Mouse (Mus musculus) hindbrain, embryonic 11.5 days (tissue): Measurements from ENCODE around the gene Atxn1. TPM values are rescaled to one million over a fixed set of nuclear protein-coding genes. Genes with fewer than 3 reads are reported as not detected.

Experiments used
- ATAC-seq: fragments of 200-750 bp; cut with Nextera tagmentation; 2 replicates; pipeline ENCODE4 v1.8.0; 2017; ENCODE audit warnings: mild to moderate bottlenecking, moderate TSS enrichment, moderate library complexity; ENCODE audit not compliant: low FRiP score
- DNase-seq: peaks from one replicate; pipeline ENCODE4 v3.0.0-alpha.2; 2015; ENCODE audit warnings: low spot score
- H3K27ac ChIP-seq: fragments of 300-500 bp; sonication (generic); 2 replicates; pipeline ENCODE4 v1.5.1; 2014; ENCODE audit warnings: mild to moderate bottlenecking, low read depth, low read length
- H3K27me3 ChIP-seq: fragments of 300-500 bp; sonication (generic); 2 replicates; pipeline ENCODE4 v1.6.1; 2014; ENCODE audit warnings: mild to moderate bottlenecking, low read length, moderate library complexity, mixed read lengths; ENCODE audit not compliant: control insufficient read depth, insufficient read depth
- H3K36me3 ChIP-seq: fragments of 300-500 bp; sonication (generic); 2 replicates; pipeline ENCODE4 v1.6.1; 2014; ENCODE audit warnings: mild to moderate bottlenecking, low read length, moderate library complexity, mixed read lengths; ENCODE audit not compliant: control insufficient read depth, insufficient read depth
- H3K4me1 ChIP-seq: fragments of 300-500 bp; sonication (generic); replicated peaks from 2 replicates; pipeline ENCODE4 v1.6.1; 2014; ENCODE audit warnings: low read length, mixed read lengths; ENCODE audit not compliant: control insufficient read depth, insufficient read depth
- H3K4me2 ChIP-seq: fragments of 300-500 bp; sonication (generic); replicated peaks from 2 replicates; pipeline ENCODE4 v1.6.1; 2014; ENCODE audit warnings: mild to moderate bottlenecking, low read depth, low read length
- H3K4me3 ChIP-seq: fragments of 300-500 bp; sonication (generic); 2 replicates; pipeline ENCODE4 v1.5.1; 2014; ENCODE audit warnings: low read depth, low read length
- H3K9ac ChIP-seq: fragments of 300-500 bp; sonication (generic); 2 replicates; pipeline ENCODE4 v1.6.1; 2014; ENCODE audit warnings: low read depth, low read length
- H3K9me3 ChIP-seq: fragments of 300-500 bp; sonication (generic); 2 replicates; pipeline ENCODE4 v1.6.1; 2016; ENCODE audit warnings: low read length; ENCODE audit not compliant: control insufficient read depth
- WGBS: fragments of 180-500 bp; shearing (Covaris S2); extraction: QIAGEN DNeasy Blood & Tissue Kit; methylation state at CpG from one replicate; pipeline ENCODE4 v1.1.7; 2014; 5-methylcytosine and 5-hydroxymethylcytosine counted together
- polyA plus RNA-seq: library from polyadenylated mRNA; unstranded; fragments of >200 nt; fragmentation: Nextera tagmentation; extraction: Ambion mirVana; gene quantifications from 2 replicates; pipeline ENCODE4 v1.2.1, GENCODE M21; 2014

The Atxn1 gene
- polyA plus RNA-seq, 1 experiment from 2014 or later, result 3.2 TPM

DNA sequence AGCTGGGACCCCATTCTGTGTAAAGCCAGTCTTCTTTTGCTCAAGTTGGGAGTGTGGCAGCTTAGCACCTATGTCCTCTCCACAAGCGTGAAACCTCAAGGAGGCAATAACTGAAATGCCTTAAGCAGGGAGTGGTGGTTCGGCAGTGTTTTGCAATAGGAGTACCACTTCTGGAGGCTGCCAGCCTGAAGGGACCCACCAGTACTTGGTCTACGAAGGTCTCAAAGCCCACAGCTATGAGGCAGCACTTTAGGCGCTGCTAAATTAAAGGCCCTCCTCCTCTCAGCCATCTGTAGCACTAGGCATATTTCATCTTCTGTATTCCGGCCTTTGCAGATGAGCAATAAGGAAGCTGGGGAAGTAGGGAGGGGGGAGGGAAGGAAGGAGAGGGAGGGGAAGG, 35.1 kb downstream of the Atxn1 start:
- no peaks in the 10 kb centered on the region for H3K4me1 ChIP-seq
- no peak overlapping the region for H3K4me2 ChIP-seq
- DNase-seq, result no peak
- no peaks in the 10 kb centered on the region for H3K27me3 ChIP-seq
- no peak for ATAC-seq
- no peak overlapping the region for H3K4me3 ChIP-seq
- no peak overlapping the region for H3K27ac ChIP-seq
- no peaks in the 10 kb centered on the region for H3K36me3 ChIP-seq
- no peak overlapping the region for H3K9ac ChIP-seq
- no peaks in the 10 kb centered on the region for H3K9me3 ChIP-seq
- 83% methylated on average over 5 of the region's 5 CpGs for WGBS

DNA sequence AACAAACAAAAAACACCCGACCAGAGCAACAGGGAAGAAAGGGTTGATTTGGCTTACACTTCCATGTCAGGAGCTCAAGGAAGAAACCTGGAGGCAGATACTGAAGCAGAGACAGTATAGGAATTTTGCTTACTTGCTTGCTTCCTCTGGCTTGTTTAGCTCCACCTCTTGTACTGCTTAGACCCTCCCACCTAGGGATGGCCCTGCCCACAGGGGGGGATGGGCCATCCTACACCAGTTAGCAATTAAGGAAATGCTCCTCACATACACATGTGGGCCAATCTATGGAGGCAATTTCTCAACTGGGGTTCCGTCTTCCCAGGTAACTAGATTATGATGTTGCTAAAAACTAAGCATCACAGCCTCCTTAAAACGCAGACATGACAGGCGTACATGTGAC, 39.5 kb downstream of the Atxn1 start:
- Histone ChIP-seq H3K9ac (no peak overlapping the region), H3K9me3 (no peaks in the 10 kb centered on the region), H3K27ac (no peak overlapping the region), H3K4me3 (no peak overlapping the region), H3K4me2 (no peak overlapping the region), H3K4me1 (no peaks in the 10 kb centered on the region), H3K27me3 (no peaks in the 10 kb centered on the region), H3K36me3 (no peaks in the 10 kb centered on the region)
- 82% methylated on average over 4 of the region's 4 CpGs for WGBS
- ATAC-seq (no peak), DNase-seq (no peak)

DNA sequence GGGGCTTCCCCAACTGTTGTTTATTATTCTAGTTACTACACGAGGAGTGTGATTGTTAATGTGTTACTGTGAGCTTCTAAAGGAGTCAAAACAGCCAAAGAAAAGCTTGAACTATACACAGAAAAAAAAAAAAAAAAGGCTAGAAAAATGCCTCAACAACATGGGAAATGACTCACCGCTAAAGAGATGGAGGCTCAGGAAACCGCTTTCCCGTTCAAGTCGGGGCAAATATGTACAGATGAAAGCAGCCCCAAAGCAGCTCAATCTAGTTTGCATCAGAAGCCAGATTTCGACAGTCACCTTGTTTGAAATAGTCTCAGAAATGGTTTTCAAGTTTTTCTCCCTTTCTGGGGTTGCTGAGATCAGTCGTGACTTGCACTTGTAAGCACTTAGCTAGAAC, 40.3 kb downstream of the Atxn1 start:
- Histone ChIP-seq H3K36me3 (no peaks in the 10 kb centered on the region), H3K27me3 (no peaks in the 10 kb centered on the region), H3K4me2 (no peak overlapping the region), H3K9me3 (no peaks in the 10 kb centered on the region), H3K27ac (no peak overlapping the region), H3K4me3 (no peak overlapping the region), H3K9ac (no peak overlapping the region), H3K4me1 (no peaks in the 10 kb centered on the region)
- no peak for DNase-seq
- no peak for ATAC-seq
- WGBS, result 86% methylated on average over 7 of the region's 7 CpGs

DNA sequence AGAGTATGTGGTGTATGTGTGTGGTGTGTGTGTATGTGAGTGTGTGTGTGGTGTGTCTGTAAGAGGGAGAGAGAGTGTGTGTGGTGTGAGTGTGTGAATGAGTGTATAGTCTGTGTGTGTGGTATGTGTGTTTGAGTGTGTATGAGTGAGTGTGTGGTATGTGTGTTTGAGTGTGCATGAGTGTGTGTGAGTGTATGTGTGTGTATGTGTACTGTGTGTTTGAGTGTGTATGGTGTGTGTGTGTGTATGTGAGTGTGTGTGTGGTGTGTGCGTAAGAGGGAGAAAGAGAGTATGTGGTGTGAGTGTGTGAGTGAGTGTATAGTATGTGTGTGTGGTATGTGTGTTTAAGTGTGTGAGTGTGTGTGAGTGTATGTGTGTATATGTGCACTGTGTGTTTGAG, 41.7 kb downstream of the Atxn1 start:
- WGBS, result 95% methylated on average over 1 of the region's 1 CpGs
- H3K9me3 ChIP-seq, result no peaks in the 10 kb centered on the region
- DNase-seq, result no peak
- H3K4me2 ChIP-seq, result no peak overlapping the region
- no peak overlapping the region for H3K27ac ChIP-seq
- H3K36me3 ChIP-seq, result no peaks in the 10 kb centered on the region
- no peak for ATAC-seq
- no peaks in the 10 kb centered on the region for H3K4me1 ChIP-seq
- no peak overlapping the region for H3K4me3 ChIP-seq
- no peaks in the 10 kb centered on the region for H3K27me3 ChIP-seq
- no peak overlapping the region for H3K9ac ChIP-seq

DNA sequence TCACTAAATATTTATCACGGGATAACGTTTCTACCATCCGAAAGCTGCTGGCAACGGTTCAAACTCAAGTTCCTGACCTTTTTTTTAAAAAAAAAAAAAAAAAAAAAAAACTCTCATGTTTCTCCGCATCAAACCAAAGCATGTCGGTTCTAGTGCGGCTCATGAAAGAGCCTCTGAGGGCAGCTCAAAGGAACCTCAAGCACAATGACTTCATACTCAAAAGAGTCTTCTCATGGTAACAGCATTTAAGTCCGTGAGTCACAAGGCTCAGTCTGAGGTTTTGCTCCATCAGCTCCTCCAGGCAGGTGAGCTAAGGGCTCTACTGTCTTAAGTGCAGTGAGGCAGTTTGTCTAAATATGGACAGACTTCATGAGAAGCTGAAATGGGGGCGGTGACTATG, 42.3 kb downstream of the Atxn1 start:
- no peak overlapping the region for H3K27ac ChIP-seq
- no peak overlapping the region for H3K4me2 ChIP-seq
- 70% methylated on average over 9 of the region's 9 CpGs for WGBS
- ATAC-seq (no peak), DNase-seq (no peak)
- H3K36me3 ChIP-seq, result no peaks in the 10 kb centered on the region
- H3K9ac ChIP-seq, result no peak overlapping the region
- no peaks in the 10 kb centered on the region for H3K9me3 ChIP-seq
- H3K4me1 ChIP-seq, result no peaks in the 10 kb centered on the region
- H3K4me3 ChIP-seq, result no peak overlapping the region
- H3K27me3 ChIP-seq, result no peaks in the 10 kb centered on the region

DNA sequence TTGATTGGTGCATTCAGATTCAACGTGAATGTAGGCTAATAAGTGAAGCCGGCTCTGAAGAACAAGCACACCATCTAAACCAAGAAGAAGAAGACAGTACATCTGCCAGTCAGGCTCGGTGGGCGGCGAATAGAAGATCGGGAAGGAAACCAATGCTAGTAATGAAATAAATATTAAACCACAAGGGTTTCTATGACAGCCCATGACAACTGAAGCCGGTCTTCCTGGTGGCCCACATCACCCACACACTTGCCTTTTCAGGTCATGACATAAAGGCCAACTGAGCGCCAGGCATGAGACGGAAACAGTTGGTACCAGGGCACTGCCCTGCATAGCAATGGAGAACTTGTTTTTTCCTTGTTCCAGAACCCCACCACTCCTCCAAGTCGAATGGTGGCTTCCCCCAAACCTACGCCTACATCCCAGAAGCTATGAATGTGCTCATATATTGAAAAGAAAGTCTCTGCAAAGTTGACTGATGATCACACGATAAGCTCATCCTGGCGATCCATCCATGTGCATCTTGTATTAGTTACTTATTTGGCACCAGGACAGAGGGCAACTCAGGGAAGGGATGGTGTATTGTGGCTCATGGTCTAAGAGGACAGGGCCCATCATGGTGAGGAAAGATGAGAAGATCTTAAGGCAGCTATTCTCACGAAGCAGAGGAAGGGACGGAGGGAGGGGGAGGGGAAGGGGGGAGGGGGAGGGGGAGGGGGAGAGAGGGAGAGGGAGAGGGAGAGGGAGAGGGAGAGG, 45.7 kb downstream of the Atxn1 start:
- no peaks in the 10 kb centered on the region for H3K9me3 ChIP-seq
- H3K4me1 ChIP-seq, result no peaks in the 10 kb centered on the region
- H3K4me3 ChIP-seq, result no peak overlapping the region
- no peak overlapping the region for H3K9ac ChIP-seq
- DNase-seq, result no peak
- H3K4me2 ChIP-seq, result no peak overlapping the region
- no peaks in the 10 kb centered on the region for H3K36me3 ChIP-seq
- no peaks in the 10 kb centered on the region for H3K27me3 ChIP-seq
- 95% methylated on average over 13 of the region's 15 CpGs for WGBS
- H3K27ac ChIP-seq, result no peak overlapping the region
- no peak for ATAC-seq

DNA sequence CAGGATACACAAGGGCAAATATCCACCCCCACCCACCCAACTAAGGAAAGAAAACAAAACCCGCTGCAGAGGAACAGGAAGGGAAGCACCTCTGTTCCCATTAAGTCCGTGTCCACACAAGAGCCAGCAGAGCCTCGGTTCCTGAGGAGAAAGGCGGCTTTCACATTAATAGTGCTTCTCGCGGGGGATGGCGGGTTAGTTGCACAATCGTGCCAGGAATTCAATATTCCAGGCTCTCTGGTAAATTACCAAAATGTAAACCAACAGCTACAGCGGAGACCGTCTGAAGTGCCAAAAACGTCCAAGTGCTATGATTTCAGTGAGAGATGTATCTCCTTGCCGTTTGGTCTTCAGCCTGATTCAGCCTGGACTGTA, 46.8 kb downstream of the Atxn1 start:
- WGBS, result 84% methylated on average over 12 of the region's 12 CpGs

DNA sequence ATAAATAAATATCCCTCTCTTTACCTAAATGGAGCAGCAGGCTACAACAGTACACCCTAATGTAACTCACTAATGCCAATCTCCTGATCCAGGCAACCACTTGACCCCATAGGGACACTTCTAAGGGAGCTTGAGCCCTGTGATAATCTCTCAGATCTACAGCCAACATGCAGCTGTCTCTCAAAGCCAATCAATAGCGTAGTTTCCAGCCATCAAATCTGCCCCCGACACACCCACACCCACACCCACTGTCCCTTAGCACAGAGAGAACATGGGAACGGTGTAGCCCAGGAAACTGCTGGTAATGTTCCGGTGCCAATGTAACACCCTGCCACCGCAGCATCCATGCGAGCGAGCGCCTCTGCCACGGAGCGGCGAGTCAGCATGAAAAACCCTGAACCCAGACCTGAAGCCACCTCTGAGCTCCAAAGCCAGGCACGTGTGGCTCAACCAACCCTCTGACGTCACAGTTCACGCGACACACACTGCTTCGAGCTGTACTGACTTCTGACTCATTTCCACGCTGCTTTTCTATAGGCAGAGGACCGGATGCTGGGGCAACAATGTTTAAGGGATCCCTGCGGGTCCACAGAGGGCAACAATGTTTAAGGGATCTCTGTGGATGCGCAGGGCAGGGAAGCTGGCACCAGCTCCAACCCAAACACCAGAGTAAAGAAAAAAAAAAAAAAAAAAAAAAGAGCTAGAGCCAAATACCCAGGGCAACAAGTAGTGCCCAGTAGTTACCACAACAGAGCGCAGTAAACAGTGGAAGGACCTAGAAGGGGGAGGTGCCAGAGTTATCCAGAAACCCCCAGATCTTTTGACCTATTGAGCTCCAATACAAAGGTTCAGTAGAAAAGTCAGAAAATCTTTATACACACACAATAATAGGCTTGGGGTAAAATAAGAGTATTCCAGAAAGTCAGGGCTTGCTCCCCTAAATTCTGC, 47.5 kb downstream of the Atxn1 start:
- H3K4me1 ChIP-seq, result no peaks in the 10 kb centered on the region

More for the DNA sequence above, 46.8 kb downstream of the Atxn1 start:
- no peak overlapping the region for H3K27ac ChIP-seq
- H3K9me3 ChIP-seq, result no peaks in the 10 kb centered on the region
- no peak overlapping the region for H3K9ac ChIP-seq
- ATAC-seq (no peak), DNase-seq (no peak)
- no peak overlapping the region for H3K4me3 ChIP-seq
- no peaks in the 10 kb centered on the region for H3K4me1 ChIP-seq
- no peaks in the 10 kb centered on the region for H3K36me3 ChIP-seq
- H3K4me2 ChIP-seq, result no peak overlapping the region
- H3K27me3 ChIP-seq, result no peaks in the 10 kb centered on the region

More for the DNA sequence above, 47.5 kb downstream of the Atxn1 start:
- DNase-seq (no peak), ATAC-seq (no peak)
- Histone ChIP-seq H3K27me3 (no peaks in the 10 kb centered on the region), H3K9ac (no peak overlapping the region), H3K36me3 (no peaks in the 10 kb centered on the region), H3K4me2 (no peak overlapping the region), H3K9me3 (no peaks in the 10 kb centered on the region), H3K4me3 (no peak overlapping the region), H3K27ac (no peak overlapping the region)
- WGBS, result 91% methylated on average over 21 of the region's 21 CpGs
